Mouse (Mus musculus) Patski (cell line): Measurements from ENCODE around the gene Ntng1. TPM values are rescaled to one million over a fixed set of nuclear protein-coding genes. Genes with fewer than 3 reads are reported as not detected.
A peak's percentile ranks its signal among the peaks of the same experiment; 100 is the strongest.

Experiments used
- ATAC-seq: fragments of 100-300 bp; one replicate; pipeline ENCODE4 v1.8.0; 2021
- CTCF ChIA-PET: fragments of 350-600 bp; sonication (Branson Sonifier 250); formaldehyde crosslinking; loops from one replicate; lab custom pipeline; 2022; ENCODE audit warnings: inconsistent platforms; lab: Charles Lee
- POLR2A ChIA-PET: fragments of 350-600 bp; sonication (Branson Sonifier 250); formaldehyde crosslinking; loops from one replicate; lab custom pipeline; 2022; ENCODE audit warnings: antibody characterized with exemption, inconsistent platforms; lab: Charles Lee
- DNase-seq: peaks from one replicate; pipeline ENCODE4 v3.0.0-alpha.2; 2011; ENCODE audit warnings: low read depth, low spot score
- H3K27me3 ChIP-seq: fragments of 371-371 bp; one replicate; pipeline ENCODE4 v1.5.1; 2021
- CTCF ChIP-seq: fragments of 100-300 bp; IDR thresholded peaks from one replicate; pipeline ENCODE4 v1.5.1; 2021
- in situ Hi-C: fragments of 300-500 bp; cut with MboI; formaldehyde crosslinking; loops from 3 replicates; pipeline ENCODE4 v1.11.1; 2018; ENCODE audit warnings: low pct_unique_long_range_greater_than_20kb, mixed read lengths
- polyA plus RNA-seq: library from polyadenylated mRNA; unstranded; gene quantifications from one replicate; pipeline ENCODE4 v1.2.3, GENCODE M21; 2021

Gene Ntng1
- polyA plus RNA-seq, 1 experiment from 2014 or later = 4.4 TPM

DNA sequence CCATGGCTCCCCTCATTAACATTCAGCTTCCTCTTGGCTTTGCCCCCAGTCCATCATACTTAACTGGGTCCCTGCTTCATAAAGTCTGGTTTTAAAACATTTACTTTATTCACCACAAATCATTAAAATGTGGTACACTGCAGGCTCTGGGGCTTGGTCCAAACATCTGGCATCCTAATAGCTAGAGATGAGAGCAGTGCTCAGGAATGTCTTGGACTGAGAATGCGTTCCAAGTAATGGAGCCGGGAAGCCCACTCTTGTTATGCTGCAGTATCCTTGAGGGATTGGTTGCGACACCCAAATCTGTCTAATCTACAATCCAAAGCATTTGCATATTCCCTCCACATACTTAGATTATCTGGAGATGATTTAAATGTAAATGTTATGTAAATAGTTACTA is 207.5 kb downstream of the Ntng1 start:
- ChIA-PET CTCF (interaction anchor here (0.8 to 2.1 kb wide), 6 partner anchors 10 to 408 kb away, joined by 3 to 8 read pairs (median 4); no protein-coding TSS in a partner anchor), POLR2A (no interaction called here)
- peak; percentile 98 for ATAC-seq
- DNase-seq = peak; percentile 85
- no peaks in the 10 kb centered on the region for H3K27me3 ChIP-seq
- in situ Hi-C loops = no loop called here
- TF ChIP-seq CTCF = no peak

- POLR2A ChIA-PET = no interaction called here
- in situ Hi-C loops = no loop called here
- ATAC-seq (no peak), DNase-seq (no peak)
- CTCF ChIA-PET = interaction anchor here (0.6 to 1.6 kb wide), 2 partner anchors 11 to 476 kb away, joined by 3 to 7 read pairs; no protein-coding TSS in a partner anchor
- no peaks in the 10 kb centered on the region for H3K27me3 ChIP-seq
- no peak for TF ChIP-seq CTCF
These were observed 211.6 kb downstream of the Ntng1 start for GRCm38 (mm10) chr3:109932261-109932660.

DNA sequence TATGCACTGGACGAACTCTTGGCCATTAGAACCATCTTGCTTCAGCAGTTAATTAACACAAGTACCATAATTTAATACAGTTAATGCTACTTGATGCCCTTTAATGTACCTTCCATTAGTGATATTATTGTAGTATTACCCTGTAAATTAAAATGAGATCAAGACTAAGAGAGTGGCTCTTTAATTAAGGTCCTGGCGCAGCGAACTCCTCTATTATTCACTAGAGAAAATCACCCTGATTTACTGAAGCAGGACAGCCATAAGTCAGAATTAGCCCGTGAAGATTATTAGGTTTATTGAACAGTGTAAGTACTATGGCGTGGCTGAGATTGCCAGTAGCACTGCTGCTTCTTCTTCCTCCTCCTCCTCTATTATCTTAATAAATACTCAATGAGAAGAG is 212.8 kb downstream of the Ntng1 start:
- DNase-seq (no peak), ATAC-seq (no peak)
- no peak for TF ChIP-seq CTCF
- ChIA-PET POLR2A (no interaction called here), CTCF (no interaction called here)
- in situ Hi-C loops = no loop called here
- no peaks in the 10 kb centered on the region for H3K27me3 ChIP-seq

- no peak for TF ChIP-seq CTCF
- ATAC-seq (no peak), DNase-seq (no peak)
- in situ Hi-C loops = loop anchor here (10.0 kb wide), 1 partner anchor 389 kb away; no protein-coding TSS in a partner anchor
- ChIA-PET CTCF (interaction anchor here (1.3 to 1.6 kb wide), 2 partner anchors 9 to 16 kb away, joined by 4 read pairs; no protein-coding TSS in a partner anchor), POLR2A (no interaction called here)
- H3K27me3 ChIP-seq = no peaks in the 10 kb centered on the region
These were observed 220.0 kb downstream of the Ntng1 start for GRCm38 (mm10) chr3:109923788-109924187.

GRCm38 (mm10) chr3:109918996-109919395 is 224.8 kb downstream of the Ntng1 start:
- no peak for DNase-seq
- ATAC-seq = no peak
- no peak for TF ChIP-seq CTCF
- POLR2A ChIA-PET = no interaction called here
- in situ Hi-C loops = no loop called here
- CTCF ChIA-PET = interaction anchor here (1.6 to 3.7 kb wide), 3 partner anchors 8 to 14 kb away, joined by 4 to 9 read pairs (median 7); no protein-coding TSS in a partner anchor
- no peaks in the 10 kb centered on the region for H3K27me3 ChIP-seq

GRCm38 (mm10) chr3:109917926-109918694 is 225.7 kb downstream of the Ntng1 start:
- no peaks in the 10 kb centered on the region for H3K27me3 ChIP-seq
- in situ Hi-C loops = no loop called here
- CTCF ChIA-PET = interaction anchor here (1.3 to 3.7 kb wide), 5 partner anchors 9 to 22 kb away, joined by 3 to 9 read pairs (median 5); no protein-coding TSS in a partner anchor
- TF ChIP-seq CTCF = no peak
- ATAC-seq (peak; percentile 72), DNase-seq (no peak)
- POLR2A ChIA-PET = no interaction called here

- ChIA-PET CTCF (interaction anchor here (0.7 to 3.7 kb wide), 6 partner anchors 9 to 30 kb away, joined by 3 to 9 read pairs (median 4); no protein-coding TSS in a partner anchor), POLR2A (no interaction called here)
- no peaks in the 10 kb centered on the region for H3K27me3 ChIP-seq
- no peak for DNase-seq
- no peak for ATAC-seq
- TF ChIP-seq CTCF = no peak
- in situ Hi-C loops = no loop called here
These were observed 226.7 kb downstream of the Ntng1 start for GRCm38 (mm10) chr3:109917077-109917476.

DNA sequence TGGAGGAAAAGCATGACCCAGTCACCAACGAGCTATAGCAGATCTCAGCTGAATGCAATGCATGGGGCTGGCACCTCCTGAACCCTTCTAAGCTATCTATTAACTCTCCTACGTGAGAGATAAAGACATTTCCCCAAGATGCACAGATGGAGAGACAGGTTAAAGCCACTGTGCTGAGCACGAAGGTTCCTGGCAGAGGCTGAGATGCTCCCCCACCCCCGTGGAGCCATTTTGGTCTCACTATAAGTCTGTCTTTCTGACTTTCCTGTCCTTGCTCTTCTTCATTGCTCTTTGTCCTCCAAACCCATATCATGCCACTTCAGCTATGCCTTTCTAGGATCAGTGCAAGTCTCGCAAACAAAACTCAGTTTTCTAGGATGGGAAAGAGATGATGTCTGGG is 229.6 kb downstream of the Ntng1 start:
- H3K27me3 ChIP-seq = no peaks in the 10 kb centered on the region
- DNase-seq (no peak), ATAC-seq (no peak)
- POLR2A ChIA-PET = no interaction called here
- in situ Hi-C loops = no loop called here
- CTCF ChIA-PET = interaction anchor here (1.8 kb wide), 1 partner anchor 10 kb away, joined by 4 read pairs; no protein-coding TSS in a partner anchor
- TF ChIP-seq CTCF = no peak

- in situ Hi-C loops = no loop called here
- no peaks in the 10 kb centered on the region for H3K27me3 ChIP-seq
- DNase-seq (no peak), ATAC-seq (no peak)
- no peak for TF ChIP-seq CTCF
- ChIA-PET CTCF (no interaction called here), POLR2A (no interaction called here)
These were observed 253.2 kb downstream of the Ntng1 start for GRCm38 (mm10) chr3:109890600-109890999.

GRCm38 (mm10) chr3:109885672-109886071 is 258.1 kb downstream of the Ntng1 start:
- no peak for ATAC-seq
- CTCF ChIA-PET = interaction anchor here (2.3 kb wide), 1 partner anchor 9 kb away, joined by 7 read pairs; no protein-coding TSS in a partner anchor
- no peak for TF ChIP-seq CTCF
- in situ Hi-C loops = no loop called here
- no peak for DNase-seq
- POLR2A ChIA-PET = interaction anchor here (1.4 kb wide), 1 partner anchor 10 kb away, joined by 3 read pairs; no protein-coding TSS in a partner anchor
- no peaks in the 10 kb centered on the region for H3K27me3 ChIP-seq

GRCm38 (mm10) chr3:109879061-109879460 is 264.8 kb downstream of the Ntng1 start:
- TF ChIP-seq CTCF = no peak
- DNase-seq = no peak
- in situ Hi-C loops = no loop called here

More at GRCm38 (mm10) chr3:109879061-109879460, 264.8 kb downstream of the Ntng1 start:
- CTCF ChIA-PET = interaction anchor here (2.7 to 3.0 kb wide), 2 partner anchors 8 to 9 kb away, joined by 12 to 22 read pairs; no protein-coding TSS in a partner anchor
- POLR2A ChIA-PET = no interaction called here
- no peak for ATAC-seq
- no peaks in the 10 kb centered on the region for H3K27me3 ChIP-seq
